Mouse (Mus musculus): ENCODE measurements around the gene Kcnk13. TPM values are rescaled to one million over a fixed set of nuclear protein-coding genes. Genes with fewer than 3 reads are reported as not detected.

Kcnk13 gene
- polyA plus RNA-seq, 1 experiment from 2014 or later, result 1.1 TPM

DNA sequence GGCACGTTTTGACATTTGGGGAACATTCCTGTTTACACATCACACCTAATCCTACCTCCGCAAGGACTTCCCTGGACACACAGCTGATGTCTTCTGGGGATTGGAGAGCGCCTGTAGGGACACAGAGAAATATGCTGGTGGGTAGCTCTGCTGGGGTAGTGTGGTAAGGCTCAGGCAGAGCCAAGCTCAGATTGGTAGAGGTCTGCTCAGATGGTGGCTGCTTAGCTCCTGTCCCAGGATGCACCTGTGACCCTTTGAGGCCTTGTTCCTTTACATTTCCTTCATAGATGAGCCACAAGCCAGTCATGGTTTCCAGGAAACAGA, 136.4 kb downstream of the Kcnk13 start:
- WGBS, result 63% methylated on average over 3 of the region's 3 CpGs
- H3K4me1 ChIP-seq, result no peaks in the 10 kb centered on the region
- H3K27ac ChIP-seq (replicated peaks), result no peak overlapping the region
- H3K36me3 ChIP-seq, result no peaks in the 10 kb centered on the region
- no peak overlapping the region for H3K9ac ChIP-seq (replicated peaks)
- H3K4me2 ChIP-seq, result no peak overlapping the region
- H3K4me3 ChIP-seq (replicated peaks), result no peak overlapping the region
- H3K9me3 ChIP-seq (replicated peaks), result no peaks in the 10 kb centered on the region
- ATAC-seq (ENCODE audit: low FRiP score), result no peak
- no peaks in the 10 kb centered on the region for H3K27me3 ChIP-seq (replicated peaks)

DNA sequence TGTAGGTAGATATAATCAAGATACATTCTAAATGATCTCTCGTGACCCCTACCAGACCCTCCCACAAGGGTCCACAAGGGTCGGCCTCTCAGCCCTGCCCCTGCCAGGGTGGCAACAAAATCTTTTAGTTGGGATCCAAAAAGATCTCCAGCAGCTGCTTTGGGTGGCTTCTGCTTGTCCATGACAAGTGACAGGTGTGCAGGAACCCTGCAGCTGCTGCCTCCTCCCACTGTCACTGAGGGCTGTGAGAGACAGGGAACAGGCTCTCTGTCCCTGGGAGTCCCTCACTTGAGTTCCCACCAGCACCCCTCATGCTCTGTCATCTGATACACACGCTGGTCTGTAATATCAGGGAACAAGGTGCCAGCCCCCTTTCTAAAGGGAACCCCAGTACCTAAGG, 137.4 kb downstream of the Kcnk13 start:
- Histone ChIP-seq H3K4me3 (replicated peaks) (no peak overlapping the region), H3K27ac (replicated peaks) (no peak overlapping the region), H3K4me1 (peaks cover 6% of the 10 kb centered on the region; the same call in 1 of the 2 replicates), H3K9ac (replicated peaks) (no peak overlapping the region), H3K4me2 (no peak overlapping the region), H3K36me3 (no peaks in the 10 kb centered on the region), H3K27me3 (replicated peaks) (no peaks in the 10 kb centered on the region), H3K9me3 (replicated peaks) (no peaks in the 10 kb centered on the region)
- no peak for ATAC-seq (ENCODE audit: low FRiP score)
- WGBS, result 83% methylated on average over 3 of the region's 3 CpGs

DNA sequence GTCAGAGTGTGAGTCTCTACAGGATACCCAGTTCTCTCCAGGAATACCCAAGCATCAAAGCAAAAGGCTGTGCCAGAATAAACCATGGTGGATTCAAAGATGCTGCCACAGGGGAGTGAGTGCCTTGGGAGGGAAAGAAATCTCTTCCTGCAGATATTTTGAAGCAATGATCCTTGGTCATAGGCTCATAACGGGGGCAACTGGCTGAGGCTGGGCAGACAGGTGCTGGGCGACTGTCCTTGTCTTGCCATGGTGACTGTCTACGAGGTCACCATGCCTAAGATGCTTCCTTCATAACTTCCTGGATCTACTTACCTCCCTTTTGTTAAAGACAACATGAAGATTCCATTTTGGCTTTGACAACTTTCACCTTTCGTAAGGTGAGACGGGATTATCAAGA, 140.2 kb downstream of the Kcnk13 start:
- H3K9ac ChIP-seq (replicated peaks), result no peak overlapping the region
- no peaks in the 10 kb centered on the region for H3K9me3 ChIP-seq (replicated peaks)
- H3K4me3 ChIP-seq (replicated peaks), result no peak overlapping the region
- 92% methylated on average over 5 of the region's 5 CpGs for WGBS
- no peak for ATAC-seq (ENCODE audit: low FRiP score)
- no peak overlapping the region for H3K27ac ChIP-seq (replicated peaks)
- no peaks in the 10 kb centered on the region for H3K27me3 ChIP-seq (replicated peaks)
- H3K4me1 ChIP-seq, result peaks cover 10% of the 10 kb centered on the region
- no peaks in the 10 kb centered on the region for H3K36me3 ChIP-seq
- no peak overlapping the region for H3K4me2 ChIP-seq

GRCm38 (mm10) chr12:100106275-100106895, 142.1 kb downstream of the Kcnk13 start:
- no peaks in the 10 kb centered on the region for H3K9me3 ChIP-seq (replicated peaks)
- H3K27me3 ChIP-seq (replicated peaks), result no peaks in the 10 kb centered on the region
- H3K4me3 ChIP-seq (replicated peaks), result no peak overlapping the region
- no peaks in the 10 kb centered on the region for H3K36me3 ChIP-seq
- peak overlapping the region; percentile 31 for H3K4me2 ChIP-seq
- H3K27ac ChIP-seq (replicated peaks), result no peak overlapping the region
- no peak for ATAC-seq (ENCODE audit: low FRiP score)
- whole genome bisulfite sequencing, result 14% methylated on average over 20 of the region's 20 CpGs
- peaks cover 21% of the 10 kb centered on the region for H3K4me1 ChIP-seq
- no peak overlapping the region for H3K9ac ChIP-seq (replicated peaks)

DNA sequence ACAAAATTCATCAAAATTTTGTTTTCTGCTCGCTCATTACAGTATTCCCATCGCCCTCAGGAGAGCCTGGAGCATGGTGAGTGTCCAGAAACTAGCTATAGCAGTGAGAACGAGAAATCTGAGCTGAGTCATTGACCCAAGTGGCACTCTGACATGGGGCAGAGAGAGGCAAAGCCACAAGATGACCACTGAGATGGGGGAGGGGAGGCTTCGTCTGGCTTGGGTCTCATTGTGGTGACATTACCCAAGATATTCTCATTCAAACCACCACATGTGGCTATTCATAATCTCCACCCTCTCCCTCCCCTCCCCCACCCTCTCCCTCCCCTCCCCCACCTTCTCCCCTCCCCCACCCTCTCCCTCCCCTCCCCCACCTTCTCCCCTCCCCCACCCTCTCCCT, 143.1 kb downstream of the Kcnk13 start:
- H3K4me1 ChIP-seq, result peaks cover 25% of the 10 kb centered on the region
- 58% methylated on average over 4 of the region's 4 CpGs for WGBS
- no peak overlapping the region for H3K4me2 ChIP-seq
- ATAC-seq (ENCODE audit: low FRiP score), result no peak
- H3K36me3 ChIP-seq, result 0 out of 2 replicates have a peak, but pooled peaks cover 7% of the 10 kb centered on the region
- H3K27me3 ChIP-seq (replicated peaks), result no peaks in the 10 kb centered on the region
- no peak overlapping the region for H3K9ac ChIP-seq (replicated peaks)
- no peak overlapping the region for H3K4me3 ChIP-seq (replicated peaks)
- no peaks in the 10 kb centered on the region for H3K9me3 ChIP-seq (replicated peaks)
- no peak overlapping the region for H3K27ac ChIP-seq (replicated peaks)

- peaks cover 27% of the 10 kb centered on the region for H3K36me3 ChIP-seq
- H3K4me1 ChIP-seq, result peaks cover 25% of the 10 kb centered on the region
- no peaks in the 10 kb centered on the region for H3K27me3 ChIP-seq (replicated peaks)
- peak; percentile 87 for ATAC-seq (ENCODE audit: low FRiP score)
- H3K4me2 ChIP-seq, result peak within 1 kb of the TSS; percentile 67
- H3K9me3 ChIP-seq (replicated peaks), result no peaks in the 10 kb centered on the region
- peak within 1 kb of the TSS; percentile 93 for H3K9ac ChIP-seq (replicated peaks)
- H3K4me3 ChIP-seq (replicated peaks), result peak within 1 kb of the TSS; percentile 81
- WGBS, result under 1% methylated on average over 58 of the region's 58 CpGs
- H3K27ac ChIP-seq (replicated peaks), result peak within 1 kb of the TSS; percentile 92
Measured at GRCm38 (mm10) chr12:100109986-100110696, 145.8 kb downstream of the Kcnk13 start, which contains the start of gene Psmc1. Gene Psmc1 (plus strand): TSS chr12:100110154.

Small RNA genes within 50 kb of the gene (microRNA-seq; reads per million reads assigned to microRNA genes)
- not detected for gene Gm23291

Other genes starting within 250 kb of the Kcnk13 start
- 2.5 and 4.1 TPM in 2 replicates for gene Efcab11, start 80.1 kb upstream of the Kcnk13 start, polyA plus RNA-seq (2015; fragmentation: Nextera tagmentation; extraction: Ambion mirVana)
- gene Tdp1, start 80.0 kb upstream of the Kcnk13 start, polyA plus RNA-seq (2015; fragmentation: Nextera tagmentation; extraction: Ambion mirVana), result 43.7 and 45.0 TPM in 2 replicates
- 280 and 292 TPM in 2 replicates for gene Psmc1, start 145.7 kb downstream of the Kcnk13 start, polyA plus RNA-seq (2015; fragmentation: Nextera tagmentation; extraction: Ambion mirVana)
- gene Nrde2, start 195.2 kb downstream of the Kcnk13 start, polyA plus RNA-seq (2015; fragmentation: Nextera tagmentation; extraction: Ambion mirVana), result 10.4 and 11.8 TPM in 2 replicates
- 2,749 and 3,020 TPM in 2 replicates for gene Calm1, start 234.9 kb downstream of the Kcnk13 start, polyA plus RNA-seq (2015; fragmentation: Nextera tagmentation; extraction: Ambion mirVana)